Mouse (Mus musculus): ENCODE results near the gene Pianp.
"Not testable (repeated sequence)": the region's sequence is repeated elsewhere in the genome, so short reads cannot be mapped to it uniquely, and the experiment has no call there.

Pianp gene

DNA sequence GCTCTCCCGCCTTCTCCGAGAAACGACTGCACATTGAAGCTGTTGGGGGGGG lies 12.5 kb downstream of the Pianp start, which contains the start of gene Zfp384:
Gene Zfp384 (plus strand): TSS at position 17 of the 52 bp plus-strand sequence.
- no peak for DNase-seq

GRCm38 (mm10) chr6:125009181-125010073 lies 12.9 kb downstream of the Pianp start:
- peak; percentile 71 for DNase-seq

DNA sequence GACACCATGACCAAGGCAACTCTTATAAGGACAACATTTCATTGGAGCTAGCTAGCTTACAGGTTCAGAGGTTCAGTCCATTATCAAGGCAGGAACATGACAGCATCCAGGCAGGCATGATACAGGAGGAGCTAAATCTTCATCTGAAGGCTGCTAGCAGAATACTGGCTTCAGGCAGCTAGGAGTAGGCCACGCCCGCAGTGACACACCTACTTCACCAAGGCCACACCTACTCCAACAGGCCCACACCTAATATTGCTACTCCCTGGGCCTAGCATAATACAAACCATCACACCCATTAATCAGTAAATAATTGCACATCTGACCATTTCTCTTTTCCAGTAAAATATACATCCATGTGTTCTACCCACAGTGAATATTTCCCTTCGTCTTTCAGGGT lies 21.2 kb downstream of the Pianp start:
- DNase-seq: no peak

- not testable (repeated sequence) for DNase-seq
Observed at GRCm38 (mm10) chr6:125030532-125030931, 34.0 kb downstream of the Pianp start.

GRCm38 (mm10) chr6:125031604-125032003 lies 35.1 kb downstream of the Pianp start:
- no peak for DNase-seq

- no peak for DNase-seq
Observed at GRCm38 (mm10) chr6:125038666-125039065, 42.2 kb downstream of the Pianp start.

- DNase-seq: no peak
Observed at GRCm38 (mm10) chr6:125039131-125039530, 42.6 kb downstream of the Pianp start.

DNA sequence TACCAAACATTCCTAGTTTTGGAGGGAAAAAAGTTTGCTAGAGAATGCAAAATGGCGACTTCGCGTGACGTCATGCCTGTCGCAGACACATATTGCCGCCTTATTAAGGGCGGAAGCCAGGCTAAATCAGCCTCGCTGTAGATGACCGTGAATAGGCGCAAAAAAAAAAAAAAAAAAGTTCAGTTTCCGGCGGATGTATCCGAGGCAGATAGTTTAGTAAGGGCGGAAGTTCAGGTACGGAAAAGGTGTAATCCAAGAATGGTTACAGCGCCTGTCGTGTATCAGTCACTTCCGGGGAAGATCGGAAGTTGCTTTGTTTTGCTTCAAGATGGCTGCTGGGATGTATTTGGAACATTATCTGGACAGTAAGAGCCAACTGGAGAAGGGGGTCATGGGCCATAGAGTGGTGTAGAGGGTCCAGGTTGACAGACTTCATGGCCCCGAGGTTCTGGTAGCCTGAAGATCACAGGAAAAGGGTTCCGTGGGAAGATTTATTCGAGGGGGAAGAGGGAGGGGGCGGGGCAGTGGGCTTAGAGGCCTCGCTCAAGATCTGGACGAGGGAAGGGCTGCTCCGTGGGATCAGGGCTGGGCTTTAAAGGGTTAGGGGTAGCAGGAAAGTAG lies 43.1 kb downstream of the Pianp start, which contains the start of gene Ing4:
Gene Ing4 (plus strand): TSS at position 228 of the 621 bp plus-strand sequence.
- DNase-seq: peak; percentile 86

DNA sequence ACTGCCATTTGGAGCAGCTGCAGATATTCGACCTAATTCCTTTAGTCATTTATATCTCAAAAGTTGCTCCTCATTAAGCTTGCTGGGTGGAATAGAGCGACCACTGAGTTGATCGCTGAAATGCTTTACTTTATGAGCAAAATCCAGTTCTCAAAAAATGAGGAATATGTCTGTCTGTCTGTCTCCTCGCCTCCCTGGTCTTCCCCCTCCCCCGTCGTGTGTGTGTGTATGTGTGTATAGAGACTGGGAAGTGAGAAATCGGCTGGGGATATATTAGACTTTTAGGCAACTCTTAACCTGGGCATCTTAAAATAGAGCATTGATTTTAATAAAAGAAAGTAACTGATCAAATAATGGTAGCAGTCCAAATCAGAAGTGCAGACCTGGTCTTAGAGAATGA lies 43.7 kb downstream of the Pianp start:
- DNase-seq: no peak

GRCm38 (mm10) chr6:125041047-125041446 lies 44.6 kb downstream of the Pianp start:
- DNase-seq: no peak

DNA sequence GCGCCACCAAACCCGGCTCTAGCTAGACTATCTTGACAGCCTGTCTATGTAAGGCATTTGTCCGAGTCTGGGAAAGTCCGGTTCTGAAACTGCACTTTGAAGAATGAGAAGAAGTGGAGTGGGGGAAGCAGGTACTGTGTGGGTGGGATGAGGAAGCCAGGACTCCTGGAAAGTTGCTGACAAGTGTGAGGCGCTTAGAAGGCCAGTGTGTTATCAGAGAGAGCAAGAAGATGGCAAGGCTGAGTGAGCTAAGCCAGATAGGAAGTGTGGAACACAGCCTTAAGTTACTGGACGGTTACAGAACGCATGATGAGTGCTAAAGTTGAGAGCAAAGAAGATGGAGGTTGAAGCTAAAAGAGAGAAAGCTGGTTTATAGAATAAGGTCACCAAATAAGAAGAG lies 45.6 kb downstream of the Pianp start:
- no peak for DNase-seq

DNA sequence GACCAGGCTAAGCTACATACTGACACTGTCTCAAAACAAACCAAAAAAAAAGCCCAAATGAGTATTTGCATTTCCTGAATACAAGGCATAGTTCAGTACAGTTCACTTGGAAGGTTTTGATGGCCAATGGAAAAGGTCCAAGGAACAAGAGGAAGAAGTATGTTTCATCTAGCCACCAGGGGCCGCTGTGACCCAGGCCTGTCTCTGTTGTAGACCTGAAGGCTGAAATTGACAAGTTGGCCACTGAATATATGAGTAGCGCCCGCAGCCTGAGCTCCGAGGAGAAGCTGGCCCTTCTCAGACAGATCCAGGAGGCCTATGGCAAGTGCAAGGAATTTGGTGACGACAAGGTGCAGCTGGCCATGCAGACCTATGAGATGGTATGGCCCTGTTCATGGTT lies 50.2 kb downstream of the Pianp start:
- peak; percentile 82 for DNase-seq

- no peak for DNase-seq
Observed at GRCm38 (mm10) chr6:125049678-125050077, 53.2 kb downstream of the Pianp start, which contains the start of gene Acrbp. Gene Acrbp, plus strand, starts transcription at chr6:125049689.

DNA sequence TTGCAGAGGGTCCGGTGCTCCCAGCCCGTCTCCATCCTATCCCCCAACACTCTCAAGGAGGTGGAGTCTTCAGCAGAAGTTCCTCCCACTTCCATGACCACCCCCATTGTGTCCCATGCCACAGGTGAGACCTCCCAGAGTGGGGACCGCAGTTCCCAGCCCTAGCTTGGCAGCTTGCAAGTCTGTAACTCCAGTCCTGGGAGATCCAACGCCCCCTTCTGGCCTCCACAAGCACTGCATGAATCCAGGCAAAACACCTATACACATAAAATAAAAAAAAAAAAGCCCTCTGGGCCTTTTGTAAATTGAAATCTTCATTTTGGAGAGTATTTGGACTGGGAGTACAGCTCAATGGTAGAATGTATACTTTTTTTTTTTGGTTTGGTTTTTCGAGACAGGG lies 54.7 kb downstream of the Pianp start:
- no peak for DNase-seq
